Mouse (Mus musculus): ENCODE measurements around the gene Phactr1.
A peak's percentile ranks its signal among the peaks of the same experiment; 100 is the strongest.

Phactr1 gene

GRCm38 (mm10) chr13:42957856-42958255 lies 277.4 kb downstream of the Phactr1 start:
- ATAC-seq (ENCODE audit: insufficient number of reproducible peaks, low FRiP score, low TSS enrichment), result no peak

DNA sequence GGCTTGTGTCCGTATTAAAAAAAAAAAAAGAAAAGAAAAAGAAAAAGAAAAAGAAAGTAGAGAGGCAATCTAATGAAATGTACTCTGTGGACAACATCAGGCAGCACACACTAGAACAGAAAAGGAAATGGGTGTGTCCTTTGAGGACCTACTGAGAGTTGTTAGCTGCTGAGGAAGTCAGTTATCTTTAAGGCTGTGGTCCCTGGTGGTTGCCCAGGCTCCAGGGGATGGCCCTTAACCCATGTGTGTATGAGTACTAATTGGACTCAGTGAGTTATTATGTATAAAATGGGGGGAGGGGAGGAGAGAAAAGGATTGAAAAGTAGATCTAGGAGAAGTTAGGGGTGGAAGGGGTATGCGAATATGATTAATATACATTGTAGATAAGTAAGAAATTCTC lies 278.4 kb downstream of the Phactr1 start:
- ATAC-seq (ENCODE audit: insufficient number of reproducible peaks, low FRiP score, low TSS enrichment), result no peak

DNA sequence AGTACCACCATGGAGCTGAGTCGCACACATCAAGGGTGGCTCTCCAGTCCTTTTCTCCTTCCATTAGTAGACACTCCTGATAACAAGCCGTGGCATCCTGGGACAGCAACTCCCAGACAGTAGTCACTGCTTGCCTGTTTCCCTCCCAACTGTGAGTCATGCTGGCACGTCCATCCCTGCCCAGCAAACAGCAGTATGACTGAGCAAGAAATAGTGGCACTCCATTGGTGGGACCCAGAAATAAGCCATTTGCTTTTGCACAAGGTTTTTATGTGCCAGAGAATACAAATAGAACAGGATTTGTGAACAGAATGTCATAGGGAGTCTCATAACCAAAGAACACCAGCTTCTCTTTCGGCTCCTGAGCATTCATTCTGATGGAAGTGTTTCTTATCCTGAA lies 281.1 kb downstream of the Phactr1 start:
- ATAC-seq (ENCODE audit: insufficient number of reproducible peaks, low FRiP score, low TSS enrichment), result no peak

- ATAC-seq (ENCODE audit: insufficient number of reproducible peaks, low FRiP score, low TSS enrichment), result no peak
Observed at GRCm38 (mm10) chr13:42968537-42968936, 288.1 kb downstream of the Phactr1 start.

- peak; percentile 59; the same call in 1 of the 2 replicates for ATAC-seq (ENCODE audit: insufficient number of reproducible peaks, low FRiP score, low TSS enrichment)
Observed at GRCm38 (mm10) chr13:42973561-42973960, 293.1 kb downstream of the Phactr1 start.

GRCm38 (mm10) chr13:42973961-42974360 lies 293.5 kb downstream of the Phactr1 start:
- peak; percentile 40; the same call in 1 of the 2 replicates for ATAC-seq (ENCODE audit: insufficient number of reproducible peaks, low FRiP score, low TSS enrichment)

DNA sequence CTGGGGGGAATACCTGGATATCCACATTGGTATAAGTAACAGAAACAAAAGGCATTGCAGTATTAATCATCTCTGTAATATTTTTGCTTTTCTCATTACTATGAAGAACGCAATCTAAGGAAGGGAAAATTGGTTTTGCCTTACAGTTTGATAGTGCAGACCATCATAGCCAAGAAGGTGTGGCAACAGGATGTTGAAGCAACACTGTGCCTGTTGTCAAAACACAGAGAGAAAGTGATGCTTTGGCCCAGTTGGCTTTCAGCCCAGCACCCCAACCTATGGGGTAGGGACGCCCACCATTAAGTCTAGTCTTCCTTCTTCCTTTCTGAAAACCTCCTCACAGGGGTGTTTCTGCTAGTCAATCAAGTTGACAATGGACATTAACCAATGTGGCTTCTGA lies 294.1 kb downstream of the Phactr1 start:
- no peak for ATAC-seq (ENCODE audit: insufficient number of reproducible peaks, low FRiP score, low TSS enrichment)

DNA sequence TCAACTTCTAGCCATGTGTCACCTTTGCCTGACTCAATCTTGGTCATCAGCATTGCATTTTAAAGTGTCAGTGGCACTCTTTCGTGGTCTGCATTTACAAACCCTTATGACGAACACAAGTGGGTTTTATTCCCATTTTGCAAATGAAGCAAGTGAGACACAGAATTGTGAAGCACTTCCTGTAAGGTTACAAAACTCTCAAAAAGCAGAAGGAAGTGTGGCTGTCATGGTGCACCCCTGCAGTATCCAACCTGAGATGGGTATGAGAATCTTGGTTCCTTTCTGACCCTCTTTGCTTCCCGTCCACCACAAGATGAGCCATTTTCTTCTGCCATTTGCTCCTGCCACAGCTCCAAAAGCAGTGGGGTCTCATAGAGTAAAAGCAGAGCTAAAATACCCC lies 295.7 kb downstream of the Phactr1 start:
- ATAC-seq (ENCODE audit: insufficient number of reproducible peaks, low FRiP score, low TSS enrichment), result no peak

- no peak for ATAC-seq (ENCODE audit: insufficient number of reproducible peaks, low FRiP score, low TSS enrichment)
Observed at GRCm38 (mm10) chr13:42976967-42977366, 296.5 kb downstream of the Phactr1 start.

- ATAC-seq (ENCODE audit: insufficient number of reproducible peaks, low FRiP score, low TSS enrichment), result peak; percentile 21; the same call in 1 of the 2 replicates
Observed at GRCm38 (mm10) chr13:42980581-42980980, 300.2 kb downstream of the Phactr1 start.

DNA sequence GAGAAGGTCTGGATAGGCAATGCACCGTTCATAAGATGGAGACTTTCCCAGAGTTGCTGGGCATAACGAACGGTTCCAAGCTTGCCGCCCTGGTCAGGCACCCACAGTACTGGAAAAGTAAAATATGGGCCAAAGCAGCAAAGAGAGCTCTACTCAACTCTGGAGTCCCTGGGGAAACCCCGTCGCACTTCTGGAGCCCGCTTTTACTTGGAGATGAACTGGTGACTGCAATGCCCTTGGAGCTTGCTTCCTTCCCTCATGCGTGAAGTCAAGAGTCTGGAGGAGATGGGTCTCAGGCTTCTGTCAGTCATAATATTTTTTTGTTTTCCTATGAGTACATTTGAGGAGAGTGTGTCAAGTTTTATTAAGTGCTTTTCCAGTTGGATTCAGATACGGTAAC lies 302.2 kb downstream of the Phactr1 start:
- no peak for ATAC-seq (ENCODE audit: insufficient number of reproducible peaks, low FRiP score, low TSS enrichment)

DNA sequence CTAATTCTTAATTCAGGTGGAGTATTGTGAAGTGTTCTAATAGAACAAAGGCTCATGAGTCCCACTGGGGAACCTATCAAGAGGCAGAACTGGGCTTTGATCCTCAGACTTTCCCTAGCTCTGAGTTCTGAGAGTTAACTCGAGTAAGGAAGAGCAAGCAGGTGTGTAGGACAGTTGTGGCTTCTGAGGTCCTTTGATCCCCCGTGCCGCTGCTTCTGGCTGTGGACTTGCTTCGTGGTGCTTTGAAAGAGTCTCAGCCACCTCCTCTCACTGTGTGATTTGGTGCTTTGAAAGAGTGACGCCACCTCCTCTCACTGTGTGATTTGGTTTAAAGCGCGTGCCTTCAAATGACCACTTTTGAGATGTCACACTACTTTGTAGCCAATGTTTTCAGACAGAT lies 305.4 kb downstream of the Phactr1 start:
- no peak for ATAC-seq (ENCODE audit: insufficient number of reproducible peaks, low FRiP score, low TSS enrichment)

DNA sequence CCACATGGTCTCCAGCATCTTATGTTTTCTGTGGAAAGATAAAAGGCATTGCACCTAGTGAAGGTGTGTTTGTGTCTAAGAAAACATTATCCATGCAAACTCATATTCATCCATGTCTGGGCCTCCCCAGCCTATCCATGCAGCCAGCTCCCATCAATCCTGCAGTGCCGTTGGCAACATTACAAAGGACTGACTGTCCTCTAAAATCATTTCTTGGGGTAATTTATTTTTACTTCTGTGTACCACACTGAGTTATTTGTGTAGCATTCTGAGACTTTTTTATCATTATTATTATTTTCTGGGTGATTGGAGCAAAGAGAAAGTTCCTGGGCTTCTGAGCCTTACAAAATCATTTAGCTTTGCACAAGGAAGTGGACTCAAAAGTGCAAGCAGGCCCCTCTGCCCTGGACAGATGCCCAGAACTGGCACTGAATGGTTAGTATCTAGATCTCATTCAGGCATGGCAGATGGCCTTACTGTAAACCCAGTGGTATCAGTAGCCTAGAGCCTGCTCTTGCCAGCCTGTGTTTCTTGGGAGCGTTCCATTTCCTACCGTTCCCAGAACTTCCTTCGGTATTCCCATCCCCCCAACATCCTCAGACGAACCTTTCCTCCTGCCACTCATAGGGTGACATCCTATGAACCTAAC lies 307.6 kb downstream of the Phactr1 start:
- peak; percentile 93 for ATAC-seq (ENCODE audit: insufficient number of reproducible peaks, low FRiP score, low TSS enrichment)

DNA sequence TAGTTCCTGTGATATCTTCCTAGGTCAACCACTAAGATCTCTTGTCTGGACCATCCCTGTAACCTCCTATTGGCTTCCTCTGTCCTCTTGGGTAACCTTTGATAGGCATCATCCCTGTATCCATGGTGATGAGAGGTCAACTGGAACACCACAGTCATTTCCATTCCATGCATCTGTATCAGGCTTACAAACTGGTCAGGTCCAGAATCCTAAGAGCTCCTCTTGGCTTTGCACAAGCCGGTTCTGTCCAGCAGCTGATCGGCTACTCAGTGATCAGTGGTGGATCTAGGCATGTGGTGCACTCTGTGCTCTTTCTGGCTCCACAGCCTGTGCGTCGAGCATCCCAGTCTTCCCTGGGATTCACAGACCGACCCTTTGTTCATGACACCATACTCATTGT lies 309.1 kb downstream of the Phactr1 start:
- ATAC-seq (ENCODE audit: insufficient number of reproducible peaks, low FRiP score, low TSS enrichment), result no peak

DNA sequence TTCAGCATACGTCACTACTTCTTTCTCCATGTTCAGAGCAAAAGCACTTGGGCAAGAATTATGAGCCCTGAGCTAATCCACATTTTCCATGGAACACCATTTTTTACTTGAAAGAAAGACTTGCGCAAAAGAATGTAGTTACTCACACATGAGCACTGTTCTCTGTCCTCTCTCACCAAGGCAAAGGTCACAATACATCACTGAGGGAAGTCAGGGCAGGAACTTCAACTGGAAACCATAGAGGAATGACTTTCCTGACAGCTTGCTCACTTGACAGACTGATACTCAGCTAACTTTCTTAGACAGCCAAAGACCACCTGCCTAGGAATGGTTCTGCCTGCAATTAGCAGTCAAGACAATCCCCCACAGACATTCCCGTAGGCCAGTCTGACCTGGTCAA lies 309.6 kb downstream of the Phactr1 start:
- no peak for ATAC-seq (ENCODE audit: insufficient number of reproducible peaks, low FRiP score, low TSS enrichment)

DNA sequence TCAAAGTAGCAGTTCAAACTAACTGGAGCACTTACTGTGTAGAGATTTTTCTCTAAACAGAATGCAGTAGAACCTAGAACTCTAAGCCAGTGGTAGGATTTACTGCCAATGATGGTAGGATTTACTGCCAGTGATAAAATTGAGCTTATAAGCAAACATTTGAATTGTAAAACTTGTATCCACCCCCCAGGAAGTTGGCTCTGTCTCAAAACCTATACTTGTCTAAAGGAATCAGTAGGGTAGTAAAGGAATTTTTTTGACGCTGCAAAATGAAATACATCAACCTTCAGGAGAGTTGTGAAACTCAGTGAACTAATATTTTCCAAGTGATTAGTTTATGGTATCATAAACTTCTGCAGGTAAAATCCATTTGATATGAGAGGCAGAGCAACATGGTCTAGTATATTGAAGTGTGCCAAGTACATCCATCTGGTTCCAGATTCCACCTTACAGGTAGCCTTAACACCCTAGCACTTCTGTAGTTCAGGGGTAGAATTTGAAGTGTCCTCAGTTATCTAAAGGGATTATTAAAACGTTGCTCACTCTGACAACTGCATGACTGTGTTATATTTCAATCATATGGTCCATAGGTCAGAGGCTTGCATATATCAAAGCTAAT lies 310.2 kb downstream of the Phactr1 start:
- ATAC-seq (ENCODE audit: insufficient number of reproducible peaks, low FRiP score, low TSS enrichment), result no peak

GRCm38 (mm10) chr13:42991164-42991563 lies 310.7 kb downstream of the Phactr1 start:
- ATAC-seq (ENCODE audit: insufficient number of reproducible peaks, low FRiP score, low TSS enrichment), result no peak

DNA sequence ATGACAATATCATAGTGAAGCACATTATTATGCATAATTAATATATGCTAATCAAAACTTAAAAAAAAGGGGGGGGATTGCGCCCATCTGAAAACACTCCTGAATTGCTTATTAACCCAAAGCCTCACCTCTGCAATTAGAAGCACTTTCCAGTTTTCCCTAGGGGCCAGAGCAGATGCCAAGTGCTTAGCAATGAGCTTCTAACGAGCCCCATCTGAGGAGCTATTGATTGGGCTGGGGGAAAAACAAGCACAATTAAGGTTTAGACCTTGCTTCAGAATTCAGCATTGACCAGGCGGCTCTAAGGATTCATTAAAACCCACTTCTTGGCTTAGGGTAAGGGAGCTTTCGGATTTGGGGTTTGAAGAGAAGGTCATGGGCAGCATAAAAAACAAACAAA lies 311.9 kb downstream of the Phactr1 start:
- ATAC-seq (ENCODE audit: insufficient number of reproducible peaks, low FRiP score, low TSS enrichment), result no peak

- no peak for ATAC-seq (ENCODE audit: insufficient number of reproducible peaks, low FRiP score, low TSS enrichment)
Observed at GRCm38 (mm10) chr13:42994276-42994675, 313.9 kb downstream of the Phactr1 start.

DNA sequence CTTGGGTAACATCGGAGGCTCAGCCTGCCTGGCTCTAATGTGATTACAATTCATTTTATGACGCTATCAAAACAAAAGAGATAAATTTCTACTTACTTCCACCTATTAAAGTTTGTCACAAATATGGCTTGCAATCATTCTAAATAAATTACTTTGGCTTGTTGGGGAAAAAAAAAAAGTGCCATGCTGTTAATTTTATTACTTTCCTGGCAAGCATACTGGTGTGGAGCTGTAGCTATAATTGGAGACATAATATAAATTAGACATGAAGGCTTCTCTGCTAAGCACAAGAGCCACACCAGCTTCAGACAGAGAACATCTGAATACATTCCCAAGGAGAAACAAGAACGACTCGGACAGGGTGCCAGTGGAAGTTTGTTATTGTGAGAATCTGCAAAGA lies 315.8 kb downstream of the Phactr1 start:
- ATAC-seq (ENCODE audit: insufficient number of reproducible peaks, low FRiP score, low TSS enrichment), result no peak

DNA sequence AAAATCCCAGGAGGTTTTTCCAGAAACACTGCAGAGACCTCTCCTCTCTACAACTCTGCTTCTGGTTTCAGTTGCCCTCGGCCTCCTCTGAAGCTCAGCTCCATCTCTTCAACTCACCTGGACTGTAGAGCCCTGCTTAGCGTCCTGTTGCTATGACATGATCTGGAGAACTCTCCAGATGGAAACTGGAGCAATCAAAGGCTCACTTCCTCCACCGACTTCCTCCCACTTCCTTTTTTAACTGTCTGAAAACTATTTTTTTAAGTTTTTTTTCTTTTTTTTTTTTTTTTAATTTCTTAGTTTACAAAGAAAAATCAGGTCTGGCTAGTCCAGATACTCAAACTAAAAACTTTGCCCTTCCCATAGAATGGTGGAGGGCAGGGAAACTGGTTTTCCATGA lies 318.9 kb downstream of the Phactr1 start:
- ATAC-seq (ENCODE audit: insufficient number of reproducible peaks, low FRiP score, low TSS enrichment), result no peak

- ATAC-seq (ENCODE audit: insufficient number of reproducible peaks, low FRiP score, low TSS enrichment), result no peak
Observed at GRCm38 (mm10) chr13:43005131-43005579, 324.7 kb downstream of the Phactr1 start.
